Mouse (Mus musculus) hindbrain, embryonic 11.5 days (tissue): ENCODE data around the gene Fam208b. TPM values are rescaled to one million over a fixed set of nuclear protein-coding genes. Genes with fewer than 3 reads are reported as not detected.

Experiments used
- ATAC-seq: fragments of 200-750 bp; cut with Nextera tagmentation; 2 replicates; pipeline ENCODE4 v1.8.0; 2017; ENCODE audit warnings: mild to moderate bottlenecking, moderate TSS enrichment, moderate library complexity; ENCODE audit not compliant: low FRiP score
- DNase-seq: peaks from one replicate; pipeline ENCODE4 v3.0.0-alpha.2; 2015; ENCODE audit warnings: low spot score
- H3K27ac ChIP-seq: fragments of 300-500 bp; sonication (generic); 2 replicates; pipeline ENCODE4 v1.5.1; 2014; ENCODE audit warnings: mild to moderate bottlenecking, low read depth, low read length
- H3K27me3 ChIP-seq: fragments of 300-500 bp; sonication (generic); 2 replicates; pipeline ENCODE4 v1.6.1; 2014; ENCODE audit warnings: mild to moderate bottlenecking, low read length, moderate library complexity, mixed read lengths; ENCODE audit not compliant: control insufficient read depth, insufficient read depth
- H3K36me3 ChIP-seq: fragments of 300-500 bp; sonication (generic); 2 replicates; pipeline ENCODE4 v1.6.1; 2014; ENCODE audit warnings: mild to moderate bottlenecking, low read length, moderate library complexity, mixed read lengths; ENCODE audit not compliant: control insufficient read depth, insufficient read depth
- H3K4me1 ChIP-seq: fragments of 300-500 bp; sonication (generic); replicated peaks from 2 replicates; pipeline ENCODE4 v1.6.1; 2014; ENCODE audit warnings: low read length, mixed read lengths; ENCODE audit not compliant: control insufficient read depth, insufficient read depth
- H3K4me2 ChIP-seq: fragments of 300-500 bp; sonication (generic); replicated peaks from 2 replicates; pipeline ENCODE4 v1.6.1; 2014; ENCODE audit warnings: mild to moderate bottlenecking, low read depth, low read length
- H3K4me3 ChIP-seq: fragments of 300-500 bp; sonication (generic); 2 replicates; pipeline ENCODE4 v1.5.1; 2014; ENCODE audit warnings: low read depth, low read length
- H3K9ac ChIP-seq: fragments of 300-500 bp; sonication (generic); 2 replicates; pipeline ENCODE4 v1.6.1; 2014; ENCODE audit warnings: low read depth, low read length
- H3K9me3 ChIP-seq: fragments of 300-500 bp; sonication (generic); 2 replicates; pipeline ENCODE4 v1.6.1; 2016; ENCODE audit warnings: low read length; ENCODE audit not compliant: control insufficient read depth
- WGBS: fragments of 180-500 bp; shearing (Covaris S2); extraction: QIAGEN DNeasy Blood & Tissue Kit; methylation state at CpG from one replicate; pipeline ENCODE4 v1.1.7; 2014; 5-methylcytosine and 5-hydroxymethylcytosine counted together
- polyA plus RNA-seq: library from polyadenylated mRNA; unstranded; fragments of >200 nt; fragmentation: Nextera tagmentation; extraction: Ambion mirVana; gene quantifications from 2 replicates; pipeline ENCODE4 v1.2.1, GENCODE M21; 2014

The Fam208b gene
- polyA plus RNA-seq, 1 experiment from 2014 or later = 37.2 TPM

GRCm38 (mm10) chr13:3610118-3610794 is 652 bp downstream of the Fam208b start:
- H3K4me3 ChIP-seq = peak overlapping the region; percentile 72
- DNase-seq (peak; percentile 60), ATAC-seq (peak; percentile 59)
- H3K36me3 ChIP-seq = no peaks in the 10 kb centered on the region
- peak overlapping the region; percentile 54 for H3K4me2 ChIP-seq
- H3K4me1 ChIP-seq = no peaks in the 10 kb centered on the region
- H3K27me3 ChIP-seq = no peaks in the 10 kb centered on the region
- peak overlapping the region; percentile 75 for H3K9ac ChIP-seq
- WGBS = under 1% methylated on average over 49 of the region's 50 CpGs
- peak overlapping the region; percentile 87 for H3K27ac ChIP-seq
- H3K9me3 ChIP-seq = no peaks in the 10 kb centered on the region

DNA sequence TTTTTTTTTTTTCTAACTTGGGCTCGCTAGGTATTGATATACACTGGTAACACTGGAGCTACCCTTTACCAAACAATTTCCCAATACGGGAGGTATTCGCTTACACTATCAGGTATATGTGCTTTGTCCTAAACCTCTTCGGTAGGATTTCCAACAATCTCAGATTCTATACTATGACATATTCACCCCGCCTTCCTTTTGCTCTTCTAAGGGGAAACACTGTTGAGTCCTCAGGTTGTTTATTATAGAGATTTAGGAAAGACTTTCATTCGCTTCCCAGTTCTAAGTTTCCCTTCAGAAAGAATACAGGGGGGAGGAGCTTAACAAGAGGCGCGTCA is 1.2 kb downstream of the Fam208b start:
- H3K4me3 ChIP-seq = peak overlapping the region; percentile 72

GRCm38 (mm10) chr13:3596232-3596631 is 14.7 kb downstream of the Fam208b start:
- H3K4me1 ChIP-seq = no peaks in the 10 kb centered on the region
- no peaks in the 10 kb centered on the region for H3K9me3 ChIP-seq
- H3K36me3 ChIP-seq = 0 out of 2 replicates have a peak, but pooled peaks cover 4% of the 10 kb centered on the region
- no peak overlapping the region for H3K4me2 ChIP-seq
- H3K27me3 ChIP-seq = no peaks in the 10 kb centered on the region
- H3K4me3 ChIP-seq = no peak overlapping the region
- 94% methylated on average over 6 of the region's 6 CpGs for WGBS
- ATAC-seq (no peak), DNase-seq (no peak)
- no peak overlapping the region for H3K27ac ChIP-seq
- H3K9ac ChIP-seq = no peak overlapping the region

More for the DNA sequence above, 1.2 kb downstream of the Fam208b start:
- H3K36me3 ChIP-seq = no peaks in the 10 kb centered on the region
- H3K4me2 ChIP-seq = peak overlapping the region; percentile 54
- H3K27ac ChIP-seq = no peak overlapping the region
- peak overlapping the region; percentile 75 for H3K9ac ChIP-seq
- 29% methylated on average over 8 of the region's 8 CpGs for WGBS
- H3K9me3 ChIP-seq = no peaks in the 10 kb centered on the region
- ATAC-seq (no peak), DNase-seq (no peak)
- H3K27me3 ChIP-seq = no peaks in the 10 kb centered on the region
- no peaks in the 10 kb centered on the region for H3K4me1 ChIP-seq

DNA sequence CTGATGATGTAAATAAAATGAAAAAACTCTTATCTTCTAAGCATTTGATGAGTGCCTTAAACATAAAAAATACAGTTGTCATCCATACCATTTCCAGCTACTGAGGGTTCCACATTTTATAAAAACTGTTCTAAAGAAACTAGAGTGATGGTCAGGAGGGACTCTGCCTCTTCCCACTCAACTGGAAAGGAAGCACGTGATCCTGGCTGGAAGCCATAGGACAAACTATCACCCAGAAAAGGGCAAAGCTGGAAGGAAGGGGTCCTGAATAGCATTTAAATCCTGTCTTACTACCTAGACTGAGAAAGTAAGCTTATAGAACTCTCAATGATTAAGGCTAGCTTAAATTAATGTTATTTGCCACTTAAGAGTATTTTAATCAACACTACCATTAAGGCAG is 16.6 kb downstream of the Fam208b start:
- Histone ChIP-seq H3K9ac (no peak overlapping the region), H3K9me3 (no peaks in the 10 kb centered on the region), H3K4me1 (no peaks in the 10 kb centered on the region), H3K36me3 (0 out of 2 replicates have a peak, but pooled peaks cover 6% of the 10 kb centered on the region), H3K27me3 (no peaks in the 10 kb centered on the region), H3K4me3 (no peak overlapping the region), H3K4me2 (no peak overlapping the region), H3K27ac (no peak overlapping the region)
- no peak for DNase-seq
- WGBS = 94% methylated on average over 1 of the region's 1 CpGs
- ATAC-seq = no peak

GRCm38 (mm10) chr13:3590789-3591188 is 20.1 kb downstream of the Fam208b start:
- no peaks in the 10 kb centered on the region for H3K9me3 ChIP-seq
- H3K27ac ChIP-seq = no peak overlapping the region
- no peaks in the 10 kb centered on the region for H3K27me3 ChIP-seq
- DNase-seq (no peak), ATAC-seq (no peak)
- H3K4me1 ChIP-seq = no peaks in the 10 kb centered on the region
- H3K9ac ChIP-seq = no peak overlapping the region
- WGBS = 84% methylated on average over 3 of the region's 3 CpGs
- H3K4me3 ChIP-seq = no peak overlapping the region
- H3K4me2 ChIP-seq = no peak overlapping the region
- 0 out of 2 replicates have a peak, but pooled peaks cover 6% of the 10 kb centered on the region for H3K36me3 ChIP-seq

DNA sequence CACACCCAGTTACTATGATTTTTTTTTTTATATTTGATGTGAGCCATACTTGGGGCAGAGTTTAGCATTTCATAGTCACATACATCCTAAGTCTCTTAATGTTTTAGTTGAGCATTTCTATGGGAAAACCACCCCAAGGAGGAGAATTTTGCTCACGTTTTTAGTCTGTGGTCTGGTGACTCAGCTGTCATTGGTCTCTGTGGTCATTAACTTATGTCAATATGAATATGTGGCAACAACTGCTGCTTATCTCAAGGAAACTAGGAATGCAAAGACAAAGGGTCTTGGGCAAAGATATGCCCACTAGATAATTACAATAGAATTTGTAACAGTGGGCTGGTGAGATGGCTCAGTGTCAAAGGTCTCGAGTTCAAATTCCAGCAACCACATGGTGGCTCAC is 47.0 kb downstream of the Fam208b start:
- H3K36me3 ChIP-seq = 0 out of 2 replicates have a peak, but pooled peaks cover 4% of the 10 kb centered on the region
- H3K4me2 ChIP-seq = no peak overlapping the region
- DNase-seq (no peak), ATAC-seq (no peak)
- H3K27me3 ChIP-seq = no peaks in the 10 kb centered on the region
- H3K4me1 ChIP-seq = no peaks in the 10 kb centered on the region
- no peak overlapping the region for H3K4me3 ChIP-seq
- H3K9me3 ChIP-seq = no peaks in the 10 kb centered on the region
- no peak overlapping the region for H3K9ac ChIP-seq
- H3K27ac ChIP-seq = no peak overlapping the region
- 95% methylated on average over 2 of the region's 2 CpGs for WGBS

DNA sequence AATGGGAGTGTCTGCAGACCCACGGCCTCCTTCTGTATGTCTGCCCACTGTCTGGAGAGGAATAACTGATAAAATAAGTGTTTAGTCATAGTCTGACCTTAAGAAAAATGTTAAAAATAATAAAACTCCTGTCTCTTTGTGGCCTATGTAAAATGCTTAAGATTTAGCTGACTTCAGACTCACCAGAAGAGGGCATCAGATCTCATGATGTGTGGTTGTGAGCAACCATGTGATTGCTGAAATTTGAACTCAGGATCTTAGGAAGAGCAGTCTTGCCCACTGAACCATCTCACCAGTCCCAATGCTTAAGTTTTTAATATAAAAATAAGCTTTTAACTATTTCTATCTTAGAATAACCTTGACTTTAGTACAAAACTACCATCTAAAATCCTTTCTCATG is 47.8 kb downstream of the Fam208b start:
- ATAC-seq = no peak

GRCm38 (mm10) chr13:3547856-3548255 is 63.1 kb downstream of the Fam208b start:
- Histone ChIP-seq H3K9ac (no peak overlapping the region), H3K9me3 (no peaks in the 10 kb centered on the region), H3K4me2 (no peak overlapping the region), H3K27me3 (no peaks in the 10 kb centered on the region), H3K4me3 (no peak overlapping the region), H3K27ac (no peak overlapping the region), H3K4me1 (no peaks in the 10 kb centered on the region), H3K36me3 (no peaks in the 10 kb centered on the region)
- DNase-seq = no peak
- no peak for ATAC-seq
- 91% methylated on average over 6 of the region's 6 CpGs for WGBS

More for the DNA sequence above, 47.8 kb downstream of the Fam208b start:
- 0 out of 2 replicates have a peak, but pooled peaks cover 4% of the 10 kb centered on the region for H3K36me3 ChIP-seq
- DNase-seq = no peak
- no peak overlapping the region for H3K4me3 ChIP-seq
- no peaks in the 10 kb centered on the region for H3K4me1 ChIP-seq
- H3K27me3 ChIP-seq = no peaks in the 10 kb centered on the region
- H3K9me3 ChIP-seq = no peaks in the 10 kb centered on the region
- no peak overlapping the region for H3K9ac ChIP-seq
- no peak overlapping the region for H3K27ac ChIP-seq
- WGBS = 100% methylated on average over 1 of the region's 1 CpGs
- no peak overlapping the region for H3K4me2 ChIP-seq

- Histone ChIP-seq H3K4me3 (no peak overlapping the region), H3K4me2 (no peak overlapping the region), H3K9me3 (no peaks in the 10 kb centered on the region), H3K27me3 (no peaks in the 10 kb centered on the region), H3K4me1 (no peaks in the 10 kb centered on the region), H3K27ac (no peak overlapping the region), H3K9ac (no peak overlapping the region), H3K36me3 (no peaks in the 10 kb centered on the region)
- ATAC-seq = no peak
- DNase-seq = no peak
- WGBS = 95% methylated on average over 3 of the region's 3 CpGs
Observed at GRCm38 (mm10) chr13:3547410-3547809, 63.5 kb downstream of the Fam208b start.
